Comparison of ENCODE assay signal across 21 mouse cellular contexts in genomic region chr6:102388590-102388989, GRCm38 (mm10).
DNase-seq lines count a peak whose midpoint lies in the region; ATAC-seq and TF ChIP-seq lines count a peak whose summit lies in the region.
"Had no signal": no experiment of that assay in that cellular context is flagged by ENCODE, and none has a peak within 500 bp of the region (broad histone marks: within the 10 kb centered on the region; RNA-seq: fewer than 3 reads in every experiment).

No protein-coding gene starts in this region.

- H3K27ac ChIP-seq in MEL (ENCODE audit: control insufficient read depth, low read depth, low read length): peak overlapping the region; percentile 77
- H3K27ac ChIP-seq in intestine, embryonic 15.5 days: no peak overlapping the region

- H3K36me3 ChIP-seq in MEL (ENCODE audit: control insufficient read depth in 1 of 2, insufficient read depth in 2 of 2, low read length in 2 of 2): peaks cover 0 to 8% of the 10 kb centered on the region in 2 experiments; a peak in 2 of 4 replicates
- no peaks in the 10 kb centered on the region for H3K36me3 ChIP-seq in intestine, embryonic 15.5 days
- H3K36me3 ChIP-seq: G1E had no signal

- peak overlapping the region; percentile 9 to 41 for H3K4me3 ChIP-seq in MEL (ENCODE audit: control insufficient read depth in 1 of 2, insufficient read depth in 1 of 2, low read depth in 2 of 2, low read length in 2 of 2)
- H3K4me3 ChIP-seq in intestine, embryonic 15.5 days (replicated peaks): no peak overlapping the region

- no peak for ATAC-seq in intestine, embryonic 15.5 days
- ATAC-seq: activated CD4-positive, CD25-positive, alpha-beta regulatory T cell, adult 4 months; CD4-positive, CD25-positive, alpha-beta regulatory T cell, adult 4 months; Patski had no signal

- 89% methylated on average over 4 of the region's 4 CpGs for WGBS in intestine, embryonic 15.5 days

- no peak for TF ChIP-seq CTCF in MEL (IDR thresholded peaks at IDR 0.05 in 2 of 3, conservative IDR thresholded peaks at IDR 0.05 in 1 of 3; ENCODE audit: control insufficient read depth in 1 of 3, insufficient read depth in 1 of 3, low read depth in 2 of 3, low read length in 3 of 3, poor library complexity in 1 of 3, severe bottlenecking in 1 of 3)

- no peaks in the 10 kb centered on the region for H3K27me3 ChIP-seq in MEL (ENCODE audit: control insufficient read depth in 1 of 2, insufficient read depth in 2 of 2, low read length in 2 of 2)
- no peaks in the 10 kb centered on the region for H3K27me3 ChIP-seq in intestine, embryonic 15.5 days (replicated peaks)
- H3K27me3 ChIP-seq: CH12.LX, Patski had no signal

- no peak for TF ChIP-seq POLR2A in MEL (IDR thresholded peaks at IDR 0.05; ENCODE audit: control insufficient read depth in 1 of 2, insufficient read depth in 1 of 2, low read depth in 1 of 2, low read length in 2 of 2, poor library complexity in 1 of 2)

- peak in 1 of 2 experiments; percentile 74; a peak in 3 of 4 replicates for TF ChIP-seq EP300 in MEL (IDR thresholded peaks at IDR 0.05; ENCODE audit: low read depth in 1 of 2, low read length in 2 of 2)

- peak; percentile 79 for DNase-seq in MEL (ENCODE audit: low read depth, low spot score)
- peak; percentile 36 for DNase-seq in MEL-GATA-1-ER (ENCODE audit: extremely low read depth, low read depth)
- no peak for DNase-seq in thymus, postnatal 25 days
- DNase-seq: adrenal gland, adult 2 months; adrenal gland, adult 8-10 months; adrenal gland, postnatal 10 days; adrenal gland, postnatal 14 days; adrenal gland, postnatal 25 days; adrenal gland, postnatal 36 days; B cell, adult 2 months; cerebellum, adult 11 months; cerebellum, adult 11-12 months; cerebellum, adult 18-20 months; cerebellum, adult 2 months; cerebellum, adult 8-10 months had no signal

- H3K79me2 ChIP-seq in MEL (ENCODE audit: control insufficient read depth, insufficient read depth, low read length, poor library complexity): no peaks in the 10 kb centered on the region

- peaks cover 3% of the 10 kb centered on the region in 2 experiments; a peak in 3 of 4 replicates for H3K4me1 ChIP-seq in MEL (ENCODE audit: control insufficient read depth in 1 of 2, insufficient read depth in 2 of 2, low read length in 2 of 2)
- H3K4me1 ChIP-seq in intestine, embryonic 15.5 days (replicated peaks): no peaks in the 10 kb centered on the region

- no peaks in the 10 kb centered on the region for H3K9me3 ChIP-seq in MEL (replicated peaks; ENCODE audit: insufficient read depth, low read length)
- H3K9me3 ChIP-seq in intestine, embryonic 15.5 days: no peaks in the 10 kb centered on the region

- no peak for TF ChIP-seq RAD21 in MEL (IDR thresholded peaks at IDR 0.05; ENCODE audit: low read depth, low read length)

- H3K4me2 ChIP-seq in intestine, embryonic 15.5 days (replicated peaks): no peak overlapping the region

- peak overlapping the region; percentile 31 for H3K9ac ChIP-seq in MEL (ENCODE audit: control insufficient read depth, low read depth, low read length, poor library complexity, severe bottlenecking)
- H3K9ac ChIP-seq in intestine, embryonic 15.5 days: no peak overlapping the region

TF ChIP-seq in MEL, 35 proteins besides CTCF, POLR2A, EP300 and RAD21:
- TF ChIP-seq MXI1 (IDR thresholded peaks at IDR 0.05; ENCODE audit: low read depth, low read length) (peak; percentile 61), ELF1 (IDR thresholded peaks at IDR 0.05; ENCODE audit: low read depth, low read length) (no peak), RCOR1 (IDR thresholded peaks at IDR 0.05; ENCODE audit: low read depth, low read length) (peak; percentile 62), ZC3H11A (IDR thresholded peaks at IDR 0.05; ENCODE audit: low read depth, low read length) (no peak), MAFK (IDR thresholded peaks at IDR 0.05; ENCODE audit: borderline replicate concordance, low read depth, low read length) (0 out of 2 replicates have a peak, but pooled peaks have one; percentile 27), BHLHE40 (IDR thresholded peaks at IDR 0.05; ENCODE audit: borderline replicate concordance, low read depth, low read length) (no peak; the same call in 1 of the 2 replicates), GATA1 (IDR thresholded peaks at IDR 0.05; ENCODE audit: low read depth, low read length) (peak; percentile 77)
TF ChIP-seq in MEL: peak in this region for 4.
